Mouse (Mus musculus): ENCODE results near the gene Lrrc49.
A peak's percentile ranks its signal among the peaks of the same experiment; 100 is the strongest.

Gene Lrrc49

GRCm38 (mm10) chr9:60687891-60688324, at the start of gene Lrrc49:
Gene Lrrc49, minus strand, starts transcription at chr9:60688158.
- peak; percentile 70 to 71 for DNase-seq (ENCODE audit: low spot score in 2 of 2)

GRCm38 (mm10) chr9:60734321-60734720, 46.4 kb upstream of the Lrrc49 start:
- DNase-seq (ENCODE audit: low spot score in 2 of 2) = no peak

DNA sequence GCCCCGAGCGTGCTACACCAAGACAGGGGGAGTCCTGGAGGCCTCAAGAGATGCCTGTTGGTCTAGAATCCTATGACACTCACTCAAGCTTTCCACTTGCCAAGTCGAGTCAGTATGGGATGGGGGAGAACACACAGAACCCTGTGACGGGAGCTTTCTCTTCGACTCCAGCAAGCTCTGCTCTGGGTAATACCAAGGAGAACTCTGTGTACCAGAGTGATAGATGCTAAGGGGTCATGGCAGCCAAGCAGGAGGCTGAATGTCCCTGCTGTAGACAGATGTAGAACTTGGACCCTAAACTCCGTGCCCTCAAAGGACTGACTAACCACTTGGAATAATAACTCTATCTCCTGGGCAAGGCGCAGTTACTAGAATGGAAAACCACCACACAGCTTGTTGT, 37.0 kb upstream of the Lrrc49 start:
- no peak for DNase-seq (ENCODE audit: low spot score in 2 of 2)

GRCm38 (mm10) chr9:60719687-60720086, 31.7 kb upstream of the Lrrc49 start:
- no peak for DNase-seq (ENCODE audit: low spot score in 2 of 2)

DNA sequence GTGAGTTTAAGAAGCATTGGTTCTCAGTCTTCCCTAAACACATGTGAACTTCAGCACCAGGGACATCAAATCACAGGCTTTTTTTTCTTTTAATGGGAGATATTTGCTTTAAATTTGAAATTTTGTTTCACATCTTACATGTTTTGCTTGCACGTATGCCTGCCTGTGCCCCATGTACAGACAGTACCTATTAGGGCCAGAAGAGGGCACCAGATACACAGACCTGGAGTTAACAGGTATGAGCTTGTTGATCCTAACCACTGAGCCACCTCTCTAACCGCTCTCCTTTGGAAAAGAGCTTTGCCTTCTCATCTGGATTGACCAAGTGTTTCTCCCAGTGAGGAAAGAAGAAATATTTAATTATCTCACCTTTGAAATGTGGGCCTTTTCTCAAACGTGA, 30.3 kb upstream of the Lrrc49 start:
- DNase-seq (ENCODE audit: low spot score in 2 of 2) = peak; percentile 5 to 21

- no peak for DNase-seq (ENCODE audit: low spot score in 2 of 2)
Measured at GRCm38 (mm10) chr9:60715828-60716227, 27.9 kb upstream of the Lrrc49 start.

- no peak for DNase-seq (ENCODE audit: low spot score in 2 of 2)
Measured at GRCm38 (mm10) chr9:60715271-60715670, 27.3 kb upstream of the Lrrc49 start.

- DNase-seq (ENCODE audit: low spot score in 2 of 2) = no peak
Measured at GRCm38 (mm10) chr9:60714191-60714590, 26.2 kb upstream of the Lrrc49 start.

DNA sequence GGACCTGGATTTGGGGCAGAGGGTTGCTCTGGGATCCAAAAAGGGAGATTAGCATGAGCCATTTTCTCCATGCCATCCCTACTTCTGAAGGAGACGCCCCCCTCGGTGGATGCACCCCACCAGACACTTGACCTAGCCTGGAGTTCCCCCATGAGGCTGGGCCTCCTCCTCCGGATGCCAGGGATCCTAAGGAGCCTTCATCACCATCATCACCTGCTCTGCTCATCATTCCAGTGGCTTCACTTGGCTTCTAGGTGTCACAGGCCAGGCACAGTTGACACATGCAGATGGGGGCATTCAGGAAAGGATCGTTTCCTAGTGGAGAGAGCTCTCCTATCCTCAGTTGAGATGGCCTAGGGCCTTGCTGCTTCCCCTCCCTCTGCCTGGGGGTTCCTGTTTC, 25.7 kb upstream of the Lrrc49 start:
- no peak for DNase-seq (ENCODE audit: low spot score in 2 of 2)

DNA sequence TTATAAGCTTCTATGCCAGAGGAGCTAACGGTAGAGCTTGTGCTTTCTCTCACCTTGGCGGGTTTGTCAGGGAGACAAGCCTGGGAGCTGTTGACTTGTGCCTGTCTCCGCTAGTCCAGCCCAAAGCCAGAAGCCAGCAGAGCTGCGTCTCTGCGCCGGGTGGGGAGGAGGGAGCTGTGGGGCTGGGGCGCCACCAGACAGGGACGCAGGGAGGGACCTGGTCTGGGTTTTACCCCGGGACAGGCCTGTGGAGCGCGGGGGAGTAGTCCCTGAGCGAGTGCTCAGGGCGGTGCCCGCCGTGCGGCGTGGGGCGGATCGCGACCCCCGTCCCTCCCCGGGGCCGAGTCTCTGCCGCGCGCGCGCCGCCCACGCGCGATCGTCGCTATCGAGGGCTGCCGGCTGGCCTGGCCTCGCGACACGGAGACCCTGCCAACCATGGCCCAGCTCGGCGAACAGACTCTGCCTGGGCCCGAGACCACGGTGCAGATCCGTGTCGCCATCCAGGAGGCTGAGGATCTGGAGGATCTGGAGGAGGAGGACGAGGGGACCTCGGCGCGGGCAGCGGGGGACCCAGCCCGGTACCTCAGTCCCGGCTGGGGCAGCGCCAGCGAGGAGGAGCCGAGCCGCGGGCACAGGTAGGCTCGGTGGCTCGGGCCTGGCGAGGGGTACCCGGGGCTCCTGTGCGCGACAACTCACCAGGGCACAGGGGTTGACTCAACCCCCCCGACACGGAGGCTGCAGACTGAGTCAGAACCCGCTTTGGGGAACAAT, 25.0 kb upstream of the Lrrc49 start, which contains the start of gene Larp6:
Gene Larp6 (plus strand): TSS at position 219 of the 771 bp plus-strand sequence.
- no peak for DNase-seq (ENCODE audit: low spot score in 2 of 2)

DNA sequence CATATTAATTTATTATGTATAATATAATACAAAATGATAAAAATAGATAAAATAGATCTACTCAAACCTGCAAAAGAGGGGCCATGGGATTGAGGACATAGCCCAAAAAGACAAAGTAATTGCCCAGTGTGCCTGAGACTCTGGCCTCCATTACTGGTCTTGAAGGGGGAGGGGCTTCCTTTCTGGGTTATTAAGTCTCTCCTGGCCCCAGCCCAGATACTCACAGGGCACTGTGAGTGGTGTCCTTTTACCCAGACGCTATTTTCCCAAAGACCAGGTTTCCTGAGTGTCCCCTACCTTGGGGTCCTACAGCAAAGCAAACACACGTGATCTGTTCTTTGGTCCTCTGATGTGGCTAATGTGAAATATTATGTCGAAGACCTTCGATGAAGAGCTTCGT, 24.1 kb upstream of the Lrrc49 start:
- no peak for DNase-seq (ENCODE audit: low spot score in 2 of 2)

GRCm38 (mm10) chr9:60709721-60710120, 21.8 kb upstream of the Lrrc49 start:
- DNase-seq (ENCODE audit: low spot score in 2 of 2) = no peak

DNA sequence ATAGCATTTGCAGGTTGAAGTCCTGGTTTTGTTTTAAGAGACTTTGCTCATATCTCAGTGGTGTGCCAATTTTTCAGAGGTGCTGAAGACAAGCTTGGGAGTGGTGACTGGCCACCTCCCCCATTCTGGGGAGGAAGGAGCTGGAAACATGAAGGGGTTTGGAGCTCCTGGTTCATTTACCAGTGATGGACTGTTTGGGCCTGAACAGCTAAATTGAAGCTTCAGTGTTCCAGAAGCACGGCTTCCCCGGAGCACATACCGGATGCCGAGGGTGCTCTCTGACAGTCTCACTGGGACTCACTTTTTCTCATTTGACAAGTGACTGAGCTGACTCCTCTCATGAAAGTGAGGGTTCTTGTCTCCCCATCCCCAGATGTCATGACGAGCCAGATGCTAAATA, 20.6 kb upstream of the Lrrc49 start:
- DNase-seq (ENCODE audit: low spot score in 2 of 2) = no peak

DNA sequence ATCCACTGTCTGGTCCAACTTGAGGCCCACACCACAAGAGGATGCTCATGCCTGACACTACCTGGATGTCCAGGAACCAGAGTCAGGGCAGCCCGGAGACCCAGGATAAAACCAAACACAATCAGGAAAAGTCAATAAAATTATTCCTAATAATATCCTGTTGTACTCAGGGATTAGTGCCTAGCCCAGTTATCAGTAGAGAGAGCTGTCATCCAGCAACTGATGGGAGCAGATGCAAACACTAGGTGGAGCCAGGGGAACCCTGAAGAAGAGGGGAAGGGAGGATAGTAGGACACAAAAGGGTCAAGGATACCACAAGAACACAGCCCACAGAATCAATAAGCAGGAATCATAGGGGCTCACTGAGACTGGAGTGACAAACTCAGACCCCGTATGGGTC, 19.6 kb upstream of the Lrrc49 start:
- DNase-seq (ENCODE audit: low spot score in 2 of 2) = no peak

DNA sequence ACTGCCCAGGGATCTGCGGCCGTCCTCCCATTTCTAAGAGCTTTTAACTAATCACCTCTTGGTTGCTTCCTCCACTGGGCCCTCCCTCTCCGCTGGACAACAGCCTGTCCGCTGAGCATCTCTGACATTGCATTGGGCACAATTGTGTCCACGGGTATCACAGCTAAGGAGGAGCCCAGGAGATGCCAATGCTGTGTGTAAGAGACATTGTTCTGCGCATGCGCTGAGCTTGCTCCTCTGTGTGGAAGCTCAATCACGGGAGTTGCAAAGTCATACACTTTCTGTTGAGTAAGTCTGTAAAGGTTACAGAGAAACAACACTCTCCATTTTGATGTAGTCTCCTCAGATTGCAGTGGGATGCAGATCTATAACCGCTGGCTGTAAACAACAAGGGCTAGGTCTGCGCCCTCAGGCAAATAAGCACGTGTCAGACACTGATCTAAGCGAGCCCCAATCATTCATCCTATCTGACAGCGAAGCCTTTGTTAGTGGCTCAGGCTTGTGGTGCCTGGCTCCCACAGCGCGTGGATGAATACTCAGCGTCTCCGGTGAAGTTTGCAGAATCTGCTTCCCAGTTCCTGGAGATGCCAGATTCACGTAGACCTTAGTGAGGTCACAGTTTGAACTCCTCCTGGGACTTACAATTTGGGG, 11.7 kb upstream of the Lrrc49 start:
- DNase-seq (ENCODE audit: low spot score in 2 of 2) = no peak

DNA sequence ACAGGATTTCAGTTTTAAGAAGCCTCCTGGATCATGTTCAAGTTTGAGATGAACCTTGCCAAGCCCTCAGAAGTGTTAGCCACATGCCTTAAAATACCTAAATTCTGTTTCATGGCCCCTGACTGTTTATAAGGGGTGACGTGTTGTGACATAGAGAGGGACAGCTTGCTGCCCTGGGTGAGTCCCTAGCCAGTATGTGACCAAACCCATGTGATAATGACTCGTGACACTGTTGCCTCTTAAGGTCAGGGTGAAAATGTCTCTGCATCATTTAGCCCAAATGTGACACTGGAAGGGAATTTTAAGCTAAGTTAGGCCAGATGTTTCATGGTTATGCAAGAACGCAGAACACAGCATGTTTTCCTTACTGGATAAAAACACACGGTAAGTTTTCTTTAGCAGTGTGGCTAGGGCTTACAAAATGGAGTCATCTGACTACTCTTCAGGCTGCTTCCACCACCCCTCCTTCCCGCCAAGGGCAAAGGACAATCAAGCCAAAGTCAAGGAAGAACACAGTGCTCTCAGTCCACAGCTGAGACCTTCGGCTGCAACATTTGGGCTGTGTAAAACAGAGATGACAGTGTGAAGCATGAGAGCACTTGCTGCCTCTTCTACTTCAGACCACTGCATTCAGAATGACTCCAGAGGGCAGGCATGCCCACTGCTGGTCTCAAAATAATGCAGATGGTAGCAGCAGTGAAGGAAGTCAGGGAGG, 8.5 kb upstream of the Lrrc49 start:
- no peak for DNase-seq (ENCODE audit: low spot score in 2 of 2)

GRCm38 (mm10) chr9:60693986-60694385, 6.0 kb upstream of the Lrrc49 start:
- DNase-seq (ENCODE audit: low spot score in 2 of 2) = no peak

DNA sequence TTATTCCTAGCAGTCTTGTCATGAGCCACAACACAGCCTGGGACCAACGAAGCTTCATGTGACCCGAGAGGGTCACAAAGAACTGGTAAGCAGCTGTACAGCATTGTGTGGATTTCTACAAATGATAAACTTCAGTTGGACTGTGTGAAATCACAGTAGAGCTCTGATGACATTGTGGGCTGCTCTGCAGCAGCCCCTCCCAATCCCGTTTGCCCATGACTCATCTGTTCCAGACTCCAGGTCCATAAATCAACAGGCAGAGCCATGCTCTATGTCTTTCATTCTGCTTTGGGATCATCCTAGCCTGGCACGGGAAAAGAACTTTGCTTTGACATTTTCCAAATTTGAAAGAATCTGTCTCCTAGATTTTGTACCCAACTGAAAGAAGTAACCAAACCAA, 4.7 kb upstream of the Lrrc49 start:
- no peak for DNase-seq (ENCODE audit: low spot score in 2 of 2)

DNA sequence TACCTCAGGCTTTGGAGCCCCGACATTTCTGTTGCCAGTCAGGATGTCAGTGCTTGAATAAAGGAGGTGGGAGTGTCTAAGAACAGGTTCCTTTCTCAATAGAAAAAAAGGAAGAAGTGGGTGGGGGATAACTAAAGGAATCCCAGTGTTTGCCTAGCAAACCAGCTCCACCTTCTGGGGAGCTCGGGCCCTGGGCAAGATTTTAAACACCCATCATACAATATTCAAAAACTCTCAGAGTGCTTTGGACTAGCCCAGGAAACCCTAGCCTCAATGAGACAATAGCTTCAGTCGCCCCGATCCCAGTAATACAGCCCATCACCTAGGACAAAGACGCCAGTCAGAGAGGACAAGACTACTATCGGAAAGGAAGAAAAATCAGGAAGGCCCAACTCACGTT, 543 bp downstream of the Lrrc49 start:
- DNase-seq (ENCODE audit: low spot score in 2 of 2) = no peak

DNA sequence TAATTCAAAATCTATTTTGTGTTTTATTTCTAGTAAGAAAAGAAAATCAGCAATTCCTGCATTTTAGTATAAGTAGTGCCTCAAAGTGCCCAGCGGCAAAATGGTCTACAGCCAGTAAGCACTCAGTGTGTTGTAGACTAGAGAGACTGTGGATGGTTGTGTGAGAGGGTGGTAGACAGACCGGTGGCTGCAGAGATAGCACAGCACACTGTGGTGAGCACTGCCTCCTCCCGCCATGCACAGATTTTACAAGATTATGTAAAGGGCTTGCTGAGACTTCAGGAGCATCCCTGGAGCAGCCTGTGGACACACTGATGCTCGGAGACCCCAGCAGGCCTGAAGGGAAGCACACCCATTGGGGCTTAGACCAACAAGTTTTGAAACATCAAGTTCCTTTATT, 5.2 kb downstream of the Lrrc49 start:
- DNase-seq (ENCODE audit: low spot score in 2 of 2) = no peak

DNA sequence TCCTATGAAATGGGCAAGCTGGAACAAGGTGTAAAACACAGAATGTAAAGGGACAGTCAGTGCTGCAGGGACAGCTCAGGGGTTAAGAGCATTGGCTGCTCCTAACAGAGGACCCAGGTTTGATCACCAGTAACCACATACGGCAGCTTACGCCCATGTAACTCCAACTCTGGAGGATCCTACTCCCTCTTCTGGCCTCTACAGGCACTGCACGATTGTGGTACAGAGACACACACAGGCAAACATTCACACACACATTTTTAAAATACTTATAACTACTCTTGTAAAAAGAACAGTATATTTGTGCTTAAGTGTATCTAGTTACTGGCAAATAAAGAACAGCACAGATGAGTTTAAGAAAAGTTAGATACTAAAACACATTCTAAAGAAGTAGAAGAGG, 7.0 kb downstream of the Lrrc49 start:
- DNase-seq (ENCODE audit: low spot score in 2 of 2) = no peak

DNA sequence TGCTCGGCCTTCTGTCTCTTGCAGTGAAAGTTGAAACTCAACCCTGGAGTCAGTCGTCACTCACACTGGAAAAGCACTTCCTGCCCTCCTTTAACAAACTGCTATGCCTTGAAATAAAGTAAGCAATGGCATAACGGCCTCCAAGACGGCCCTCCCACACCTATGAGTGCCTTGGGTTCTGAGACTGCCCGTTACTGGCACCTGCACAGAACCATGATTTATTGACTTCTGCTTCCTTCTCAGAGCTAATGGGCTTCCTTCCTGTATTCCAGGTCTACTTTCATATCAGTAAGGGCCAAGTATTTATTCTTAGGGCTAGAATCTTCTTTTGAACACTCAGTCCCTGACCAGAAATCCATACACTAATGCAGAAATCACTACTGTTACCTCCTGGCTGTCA, 9.0 kb downstream of the Lrrc49 start:
- DNase-seq (ENCODE audit: low spot score in 2 of 2) = no peak

DNA sequence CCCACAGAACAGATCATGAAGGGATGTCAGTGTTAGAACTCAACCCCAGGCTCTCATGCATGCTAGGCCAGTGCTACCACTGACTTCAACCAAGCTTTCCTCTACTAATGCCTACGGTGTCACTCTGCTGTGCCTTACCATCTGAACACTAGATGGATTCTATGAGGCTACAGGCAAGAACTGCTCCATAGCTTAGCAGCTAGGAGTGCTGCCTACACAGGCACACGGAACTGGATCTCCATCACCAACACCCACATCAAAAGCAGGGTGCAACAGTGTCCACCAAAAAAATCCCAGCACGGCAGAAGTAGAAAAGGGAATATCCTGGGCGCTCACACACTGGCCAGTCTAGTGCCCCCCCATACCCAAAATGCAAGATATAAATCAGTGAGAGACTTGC, 11.5 kb downstream of the Lrrc49 start:
- no peak for DNase-seq (ENCODE audit: low spot score in 2 of 2)

All from natural killer cell, adult 2 months (primary cell).